Mouse (Mus musculus) natural killer cell, adult 2 months (primary cell): ENCODE data around the gene Arpc5.
"Not testable (repeated sequence)": the region's sequence is repeated elsewhere in the genome, so short reads cannot be mapped to it uniquely, and the experiment has no call there.

Source experiments
- DNase-seq, 2 experiments: peaks; one replicate each; pipeline ENCODE4 v3.0.0; 2022; ENCODE audit warnings: low spot score in 2 of 2

Arpc5 gene

GRCm38 (mm10) chr1:152766032-152766772 is at the start of gene Arpc5, which contains the start of gene Rgl1:
TSS of gene Arpc5 (plus strand) at chr1:152766542.
TSS of gene Rgl1 (minus strand) at chr1:152766351.
- peak; percentile 96 to 98 for DNase-seq

GRCm38 (mm10) chr1:152717329-152717728 is 49.0 kb upstream of the Arpc5 start:
- DNase-seq: no peak

GRCm38 (mm10) chr1:152718200-152718599 is 48.1 kb upstream of the Arpc5 start:
- no peak for DNase-seq

GRCm38 (mm10) chr1:152720969-152721368 is 45.4 kb upstream of the Arpc5 start:
- no peak for DNase-seq

GRCm38 (mm10) chr1:152721535-152722198 is 44.7 kb upstream of the Arpc5 start:
- no peak for DNase-seq

- no peak for DNase-seq
Observed at GRCm38 (mm10) chr1:152724286-152724685, 42.1 kb upstream of the Arpc5 start.

- DNase-seq: no peak
Observed at GRCm38 (mm10) chr1:152726095-152726494, 40.2 kb upstream of the Arpc5 start.

GRCm38 (mm10) chr1:152727604-152728236 is 38.6 kb upstream of the Arpc5 start:
- no peak for DNase-seq

GRCm38 (mm10) chr1:152738793-152739192 is 27.5 kb upstream of the Arpc5 start:
- no peak for DNase-seq

- no peak for DNase-seq
Observed at GRCm38 (mm10) chr1:152739374-152739773, 27.0 kb upstream of the Arpc5 start.

GRCm38 (mm10) chr1:152743095-152743826 is 23.1 kb upstream of the Arpc5 start:
- no peak for DNase-seq

- peak in 1 of 2 experiments; percentile 57 for DNase-seq
Observed at GRCm38 (mm10) chr1:152746426-152746825, 19.9 kb upstream of the Arpc5 start.

- DNase-seq: no peak
Observed at GRCm38 (mm10) chr1:152749276-152749675, 17.1 kb upstream of the Arpc5 start.

- no peak for DNase-seq
Observed at GRCm38 (mm10) chr1:152750312-152750965, 15.9 kb upstream of the Arpc5 start, which contains the start of gene Apobec4. TSS of gene Apobec4 (plus strand) at chr1:152750551.

- DNase-seq: no peak
Observed at GRCm38 (mm10) chr1:152761791-152762190, 4.6 kb upstream of the Arpc5 start.

GRCm38 (mm10) chr1:152766804-152767748 is 734 bp downstream of the Arpc5 start:
- DNase-seq: peak in 1 of 2 experiments; percentile 16

- peak; percentile 82 to 88 for DNase-seq
Observed at GRCm38 (mm10) chr1:152767749-152768488, 1.6 kb downstream of the Arpc5 start.

GRCm38 (mm10) chr1:152771016-152771415 is 4.7 kb downstream of the Arpc5 start:
- no peak for DNase-seq

- DNase-seq: not testable (repeated sequence)
Observed at GRCm38 (mm10) chr1:152774601-152775000, 8.3 kb downstream of the Arpc5 start.
